Mouse (Mus musculus): ENCODE results near the gene Ddx43.

DNA sequence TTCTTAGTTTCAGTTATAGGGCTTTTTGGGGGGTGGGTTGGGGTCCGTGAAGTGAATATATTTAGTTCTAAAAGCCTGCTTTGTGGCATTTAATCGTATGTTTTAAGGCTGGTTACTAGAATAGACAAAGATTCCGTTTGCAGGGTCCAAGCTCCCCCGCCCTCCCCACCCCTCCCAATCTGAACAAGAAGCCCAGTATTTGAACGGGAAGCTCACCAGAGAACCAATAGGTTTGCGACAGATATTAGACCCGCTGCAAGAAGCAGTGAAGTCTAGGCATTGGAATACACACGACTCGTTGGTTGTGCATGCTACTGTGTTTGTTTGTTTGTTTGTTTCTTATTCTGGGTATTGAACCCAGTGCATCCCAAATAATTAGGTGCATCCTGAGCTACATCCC, 940 bp downstream of the Ddx43 start:
- no peak for TF ChIP-seq CTCF (IDR thresholded peaks at IDR 0.05; ENCODE audit: control insufficient read depth, insufficient read depth, low read length)
- TF ChIP-seq POLR2A (IDR thresholded peaks at IDR 0.05; ENCODE audit: borderline replicate concordance, control insufficient read depth, low read depth, low read length) = no peak
